Mouse (Mus musculus) limb, embryonic 10.5 days (tissue): ENCODE measurements at regions not wholly inside any gene's neighbourhood (a gene's known extent, or its start where the extent isn't known, plus 50 kb on each side); places are given as distances from the start of the nearest gene placed in this dataset. TPM values are rescaled to one million over a fixed set of nuclear protein-coding genes. Genes with fewer than 3 reads are reported as not detected.

Source experiments
- DNase-seq: peaks from one replicate; pipeline ENCODE4 v3.0.0-alpha.2; 2017; ENCODE audit warnings: low spot score
- H3K27ac ChIP-seq: fragments of 300-500 bp; sonication (generic); 2 replicates; pipeline ENCODE4 v1.5.1; 2016; ENCODE audit warnings: mild to moderate bottlenecking
- H3K27me3 ChIP-seq: fragments of 300-500 bp; sonication (generic); 2 replicates; pipeline ENCODE4 v1.6.1; 2016; ENCODE audit warnings: low read depth, mild to moderate bottlenecking; ENCODE audit not compliant: poor library complexity, severe bottlenecking
- H3K36me3 ChIP-seq: fragments of 300-500 bp; sonication (generic); 2 replicates; pipeline ENCODE4 v1.6.1; 2016; ENCODE audit warnings: mild to moderate bottlenecking, moderate library complexity
- H3K4me1 ChIP-seq: fragments of 300-500 bp; sonication (generic); 2 replicates; pipeline ENCODE4 v1.6.1; 2016
- H3K4me3 ChIP-seq: fragments of 300-500 bp; sonication (generic); 2 replicates; pipeline ENCODE4 v1.5.1; 2016; ENCODE audit warnings: mild to moderate bottlenecking, moderate library complexity
- H3K9me3 ChIP-seq: fragments of 300-500 bp; sonication (generic); replicated peaks from 2 replicates; pipeline ENCODE4 v1.6.1; 2016; ENCODE audit warnings: mild to moderate bottlenecking
- WGBS: fragments of 180-500 bp; shearing (Covaris S2); methylation state at CpG from one replicate; pipeline ENCODE4 v1.1.7; 2016; 5-methylcytosine and 5-hydroxymethylcytosine counted together
- microRNA-seq: library from miRNA; unstranded; fragments of <30 nt; microRNA quantifications from one replicate; pipeline ENCODE4, GENCODE M21; 2017

DNA sequence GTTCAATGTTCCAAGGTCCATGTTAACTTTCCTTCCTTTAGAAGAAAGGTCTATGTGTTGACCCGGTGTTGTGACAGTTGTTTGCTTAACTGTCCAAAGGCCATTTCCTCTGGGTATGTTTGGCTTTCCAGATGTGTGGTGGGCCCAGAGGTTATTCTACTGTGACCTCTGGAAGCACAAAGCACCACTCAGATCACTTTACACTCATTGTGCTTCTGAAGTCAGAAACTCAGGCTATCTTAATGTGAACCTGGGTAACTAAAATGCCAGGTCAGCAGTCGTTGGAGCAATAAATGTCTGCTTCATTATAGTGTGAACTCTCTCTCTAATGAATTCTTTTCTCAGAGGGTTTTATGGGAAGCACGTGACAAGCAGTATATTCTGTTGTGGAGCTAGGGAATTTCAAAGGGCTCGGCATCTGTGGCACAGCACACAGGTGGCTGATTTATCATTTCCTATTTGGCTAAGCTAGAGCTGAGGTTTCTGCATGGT is 68.5 kb upstream of the Klf12 start:
- DNase-seq: peak; percentile 68
- H3K9me3 ChIP-seq: no peaks in the 10 kb centered on the region
- peak overlapping the region; percentile 91 for H3K27ac ChIP-seq

DNA sequence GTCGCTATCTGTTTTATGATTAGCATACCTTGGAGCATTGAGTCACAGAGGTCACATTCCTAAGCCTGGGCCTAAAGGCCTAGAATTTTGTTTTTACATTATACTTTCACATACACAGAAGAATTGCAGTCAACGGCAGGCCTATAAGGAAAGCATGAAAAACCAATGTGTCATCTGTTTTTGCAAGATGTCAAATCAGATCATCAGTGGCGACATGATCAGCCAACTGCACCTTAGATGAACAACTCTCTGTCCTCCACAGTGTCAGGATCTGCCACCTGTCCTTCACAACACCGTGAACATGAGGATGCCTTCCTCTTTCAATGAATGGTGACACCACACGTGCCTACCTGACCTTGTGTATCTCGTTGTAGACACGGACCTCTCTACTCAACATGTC is 66.5 kb upstream of the Klf12 start:
- DNase-seq: no peak
- WGBS: 93% methylated on average over 7 of the region's 7 CpGs
- no peaks in the 10 kb centered on the region for H3K27me3 ChIP-seq

More for the DNA sequence above, 68.5 kb upstream of the Klf12 start:
- WGBS: 5% methylated on average over 4 of the region's 4 CpGs
- no peaks in the 10 kb centered on the region for H3K36me3 ChIP-seq
- no peak overlapping the region for H3K4me3 ChIP-seq
- peaks cover 32% of the 10 kb centered on the region for H3K4me1 ChIP-seq
- no peaks in the 10 kb centered on the region for H3K27me3 ChIP-seq

DNA sequence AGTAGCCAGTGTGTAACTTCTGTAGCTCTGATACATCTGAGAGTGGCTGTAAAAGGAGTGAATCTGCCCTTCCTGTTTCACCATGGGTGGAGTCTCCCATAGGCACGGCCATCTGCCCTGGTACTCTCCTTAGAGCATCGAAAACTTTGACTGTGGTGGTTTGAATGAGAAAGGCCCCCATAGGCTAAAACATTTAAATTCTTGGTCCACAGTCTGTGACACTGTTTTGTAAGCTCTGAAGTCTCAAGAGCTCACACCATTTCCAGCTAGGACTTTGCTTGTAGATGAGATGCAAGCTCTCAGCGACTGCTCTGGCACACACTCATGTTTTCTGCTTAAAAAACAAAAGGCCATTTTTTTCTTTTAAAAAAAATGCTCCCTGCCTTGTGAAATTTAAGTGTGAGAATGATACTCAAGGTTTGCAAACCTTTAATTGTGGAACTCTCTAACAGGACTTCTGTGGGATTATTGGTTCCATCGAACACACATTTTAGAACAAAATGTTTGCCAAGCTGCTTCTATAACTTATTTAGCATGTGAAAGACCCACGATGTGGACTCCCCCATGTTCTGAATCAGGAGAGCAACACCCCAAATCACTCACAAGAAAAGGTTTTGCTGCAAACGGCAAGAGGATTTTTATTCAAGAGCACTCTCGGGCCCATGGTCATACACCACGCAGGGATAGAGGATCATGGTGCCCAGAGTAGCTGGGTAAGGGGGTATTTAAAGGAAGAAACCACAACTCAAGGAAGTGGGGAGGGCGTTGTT is 65.7 kb upstream of the Klf12 start:
- Histone ChIP-seq H3K4me3 (no peak overlapping the region), H3K9me3 (no peaks in the 10 kb centered on the region), H3K36me3 (no peaks in the 10 kb centered on the region), H3K4me1 (peaks cover 24% of the 10 kb centered on the region), H3K27ac (no peak overlapping the region), H3K27me3 (no peaks in the 10 kb centered on the region)
- DNase-seq: no peak
- WGBS: 86% methylated on average over 9 of the region's 9 CpGs

More for the DNA sequence above, 66.5 kb upstream of the Klf12 start:
- Histone ChIP-seq H3K9me3 (no peaks in the 10 kb centered on the region), H3K4me3 (no peak overlapping the region), H3K4me1 (peaks cover 24% of the 10 kb centered on the region), H3K36me3 (no peaks in the 10 kb centered on the region), H3K27ac (no peak overlapping the region)

DNA sequence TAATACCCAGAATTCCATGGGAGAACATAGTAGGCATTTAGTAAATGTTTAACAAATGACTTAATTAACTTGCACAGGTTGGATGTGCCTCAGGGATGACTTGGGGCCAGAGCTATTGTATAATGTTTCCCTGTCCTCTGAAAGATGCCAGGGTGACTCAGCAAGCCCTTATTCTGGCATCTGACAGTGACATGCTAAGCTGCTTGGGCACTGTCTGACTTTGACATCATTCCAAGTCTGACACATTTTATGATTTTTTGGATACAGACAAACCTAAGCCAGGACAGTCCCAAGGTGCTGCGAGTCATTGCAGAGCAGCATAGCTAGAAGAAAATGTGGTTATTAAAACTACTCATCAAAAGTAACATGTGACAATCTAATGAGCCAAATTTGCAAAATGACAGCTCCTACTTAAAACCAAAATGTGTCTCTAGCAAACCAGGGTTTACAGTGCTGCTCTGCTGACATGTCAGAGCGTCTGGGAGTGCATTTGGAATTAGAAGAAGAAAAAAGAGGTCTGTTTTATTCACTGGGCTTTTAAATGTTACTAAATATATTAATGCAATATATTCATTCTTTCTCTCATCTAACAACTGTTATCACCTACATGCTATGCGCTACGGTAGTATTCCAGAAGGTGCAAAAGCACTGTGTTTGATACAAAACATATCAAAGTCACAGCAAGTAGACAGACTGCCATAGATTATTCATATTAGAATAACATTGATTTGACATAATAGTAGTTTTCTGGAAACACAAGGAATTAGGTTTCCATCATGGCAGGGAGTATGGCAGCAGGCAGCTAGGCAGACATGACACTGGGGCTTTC is 64.1 kb upstream of the Klf12 start:
- Histone ChIP-seq H3K4me1 (peaks cover 15% of the 10 kb centered on the region), H3K27me3 (no peaks in the 10 kb centered on the region), H3K9me3 (no peaks in the 10 kb centered on the region), H3K27ac (no peak overlapping the region), H3K4me3 (no peak overlapping the region), H3K36me3 (no peaks in the 10 kb centered on the region)
- 94% methylated on average over 4 of the region's 4 CpGs for WGBS
- DNase-seq: no peak

DNA sequence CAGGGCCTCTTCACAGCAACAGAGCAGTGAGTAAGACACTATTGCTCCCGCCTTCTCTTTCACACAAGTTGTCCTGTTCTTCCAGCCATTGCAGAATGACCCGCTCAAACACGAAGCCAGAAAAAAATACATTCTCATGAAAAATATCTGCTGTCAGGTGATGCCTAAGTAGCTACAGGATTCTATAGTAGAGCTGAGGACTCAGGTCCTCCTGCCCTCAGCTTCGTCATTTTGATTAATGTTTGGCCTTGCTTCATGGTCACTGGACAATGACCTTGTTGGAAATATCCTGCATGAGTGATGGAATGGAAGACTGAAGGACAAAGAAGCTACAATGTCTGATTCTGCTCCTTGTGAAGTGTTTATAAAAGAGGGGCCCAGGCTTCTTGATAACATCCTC is 52.4 kb upstream of the Klf12 start:
- H3K4me3 ChIP-seq: no peak overlapping the region
- no peak overlapping the region for H3K27ac ChIP-seq
- H3K4me1 ChIP-seq: no peaks in the 10 kb centered on the region
- DNase-seq: no peak
- no peaks in the 10 kb centered on the region for H3K36me3 ChIP-seq
- no peaks in the 10 kb centered on the region for H3K9me3 ChIP-seq
- no peaks in the 10 kb centered on the region for H3K27me3 ChIP-seq
- 90% methylated on average over 4 of the region's 4 CpGs for WGBS

Small RNA genes in the stretch of these regions (microRNA-seq; reads per million reads assigned to microRNA genes)
- gene Gm22401: not detected
